Mouse (Mus musculus) CH12.LX (cell line): ENCODE data around the gene Aspdh. TPM values are rescaled to one million over a fixed set of nuclear protein-coding genes. Genes with fewer than 3 reads are reported as not detected.

Experiments
- DNase-seq: peaks from one replicate; pipeline ENCODE4 v3.0.0-alpha.2; 2013; ENCODE audit errors: extremely low read depth
- H3K27ac ChIP-seq: 2 replicates; pipeline ENCODE4 v1.5.1; 2012; ENCODE audit warnings: low read depth, mild to moderate bottlenecking, control low read depth, moderate library complexity; ENCODE audit not compliant: insufficient read depth
- H3K27me3 ChIP-seq: replicated peaks from 2 replicates; pipeline ENCODE3; 2012; ENCODE audit warnings: inconsistent platforms
- H3K36me3 ChIP-seq, 2 experiments: replicated peaks in 1 of 2; 2 replicates each; pipeline versions ENCODE3 to v1.6.1; 2012; ENCODE audit warnings: inconsistent platforms in 1 of 2, low read length in 1 of 2, mild to moderate bottlenecking in 1 of 2, mixed read lengths in 1 of 2, moderate library complexity in 1 of 2; ENCODE audit not compliant: control insufficient read depth in 1 of 2, insufficient read depth in 1 of 2
- H3K4me1 ChIP-seq, 2 experiments: 2 replicates each; pipeline ENCODE4 v1.6.1; 2012; ENCODE audit warnings: inconsistent platforms in 1 of 2, moderate library complexity in 1 of 2; ENCODE audit not compliant: insufficient read depth in 2 of 2, control insufficient read depth in 1 of 2
- H3K4me2 ChIP-seq: 2 replicates; pipeline ENCODE4 v1.6.1; 2012; ENCODE audit warnings: low read depth, mild to moderate bottlenecking, control low read depth; ENCODE audit not compliant: poor library complexity, insufficient read depth, severe bottlenecking
- H3K4me3 ChIP-seq, 3 experiments: fragments of 150-350 bp in 1 of 3; sonication (generic) in 1 of 3; replicated peaks in 1 of 3; 2 replicates each; pipeline versions ENCODE3 to v1.5.1; 2011 to 2012; ENCODE audit warnings: low read depth in 2 of 3, low read length in 2 of 3, mild to moderate bottlenecking in 2 of 3, moderate library complexity in 2 of 3, control low read depth in 1 of 3, improper control_type of control experiment in 1 of 3, inconsistent platforms in 1 of 3, mixed read lengths in 1 of 3; ENCODE audit not compliant: poor library complexity in 1 of 3
- H3K79me2 ChIP-seq: replicated peaks from 2 replicates; pipeline ENCODE4 v1.6.1; 2012; ENCODE audit warnings: mild to moderate bottlenecking, moderate library complexity; ENCODE audit not compliant: control insufficient read depth, poor library complexity, insufficient read depth, severe bottlenecking; ENCODE audit errors: extremely low read depth
- H3K9ac ChIP-seq: 2 replicates; pipeline ENCODE4 v1.6.1; 2012; ENCODE audit warnings: low read depth, mild to moderate bottlenecking, control low read depth, moderate library complexity; ENCODE audit not compliant: insufficient read depth
- H3K9me3 ChIP-seq: replicated peaks from 2 replicates; pipeline ENCODE3; 2012; ENCODE audit warnings: low read length, inconsistent platforms, mixed read lengths
- BHLHE40 ChIP-seq: IDR thresholded peaks from 2 replicates; pipeline ENCODE4 v1.6.1; 2011; ENCODE audit warnings: mild to moderate bottlenecking, low read depth, low read length, improper control_type of control experiment
- CTCF ChIP-seq, 2 experiments: IDR thresholded peaks in 1 of 2; conservative IDR thresholded peaks in 1 of 2; 2 replicates each; pipeline ENCODE4 v1.5.1; 2011 to 2012; ENCODE audit warnings: low read depth in 2 of 2, low read length in 2 of 2, improper control_type of control experiment in 1 of 2, inconsistent platforms in 1 of 2, mild to moderate bottlenecking in 1 of 2, moderate library complexity in 1 of 2
- E2F4 ChIP-seq: IDR thresholded peaks from 2 replicates; pipeline ENCODE4 v1.6.1; 2011; ENCODE audit warnings: low read depth, low read length, improper control_type of control experiment; ENCODE audit not compliant: insufficient replicate concordance
- ELF1 ChIP-seq: IDR thresholded peaks from 2 replicates; pipeline ENCODE4 v1.6.1; 2014; ENCODE audit warnings: low read depth, mild to moderate bottlenecking, inconsistent platforms, low read length, improper control_type of control experiment
- ETS1 ChIP-seq: conservative IDR thresholded peaks from 2 replicates; pipeline ENCODE4 v1.6.1; 2012; ENCODE audit warnings: low read depth, mild to moderate bottlenecking, inconsistent platforms, low read length, improper control_type of control experiment, moderate library complexity
- GABPA ChIP-seq: IDR thresholded peaks from 2 replicates; pipeline ENCODE4 v1.6.1; 2012; ENCODE audit warnings: low read depth, low read length, improper control_type of control experiment, inconsistent platforms; ENCODE audit not compliant: insufficient replicate concordance
- HCFC1 ChIP-seq: IDR thresholded peaks from 2 replicates; pipeline ENCODE4 v1.6.1; 2012; ENCODE audit warnings: low read depth, mild to moderate bottlenecking, inconsistent platforms, low read length, improper control_type of control experiment
- JUND ChIP-seq: conservative IDR thresholded peaks from 2 replicates; pipeline ENCODE4 v1.6.1; 2011; ENCODE audit warnings: low read depth, low read length, improper control_type of control experiment
- KAT2A ChIP-seq: IDR thresholded peaks from 2 replicates; pipeline ENCODE4 v1.6.1; 2012; ENCODE audit warnings: low read length, improper control_type of control experiment, inconsistent platforms; ENCODE audit not compliant: insufficient replicate concordance
- MAZ ChIP-seq: IDR thresholded peaks from 2 replicates; pipeline ENCODE4 v1.6.1; 2012; ENCODE audit warnings: low read depth, mild to moderate bottlenecking, inconsistent platforms, low read length, improper control_type of control experiment, moderate library complexity
- MEF2A ChIP-seq: IDR thresholded peaks from 2 replicates; pipeline ENCODE4 v1.6.1; 2014; ENCODE audit warnings: low read depth, mild to moderate bottlenecking, inconsistent platforms, low read length, improper control_type of control experiment, borderline replicate concordance
- MXI1 ChIP-seq: IDR thresholded peaks from 2 replicates; pipeline ENCODE4 v1.6.1; 2011; ENCODE audit warnings: mild to moderate bottlenecking, low read depth, low read length, improper control_type of control experiment
- POLR2A ChIP-seq: IDR thresholded peaks from 2 replicates; pipeline ENCODE4 v1.6.1; 2011; ENCODE audit warnings: low read depth, mild to moderate bottlenecking, improper control_type of control experiment, low read length
- RAD21 ChIP-seq: IDR thresholded peaks from 2 replicates; pipeline ENCODE4 v1.6.1; 2011; ENCODE audit warnings: low read depth, mild to moderate bottlenecking, low read length, improper control_type of control experiment, moderate library complexity
- SIN3A ChIP-seq: IDR thresholded peaks from 2 replicates; pipeline ENCODE4 v1.6.1; 2012; ENCODE audit warnings: low read length, improper control_type of control experiment, inconsistent platforms
- TCF12 ChIP-seq: IDR thresholded peaks from 2 replicates; pipeline ENCODE4 v1.6.1; 2014; ENCODE audit warnings: low read depth, mild to moderate bottlenecking, inconsistent platforms, low read length, improper control_type of control experiment
- ZC3H11A ChIP-seq: IDR thresholded peaks from 2 replicates; pipeline ENCODE4 v1.6.1; 2012; ENCODE audit warnings: low read depth, mild to moderate bottlenecking, inconsistent platforms, low read length, improper control_type of control experiment
- ZMIZ1 ChIP-seq: IDR thresholded peaks from 2 replicates; pipeline ENCODE4 v1.6.1; 2012; ENCODE audit warnings: low read depth, mild to moderate bottlenecking, inconsistent platforms, low read length, improper control_type of control experiment
- dilution Hi-C: fragments of 300-500 bp; cut with MboI; formaldehyde crosslinking; loops from 2 replicates; pipeline ENCODE4 v1.14.3; 2020; ENCODE audit warnings: low sequenced_read_pairs; ENCODE audit not compliant: extremely low pct_unique_long_range_greater_than_20kb, extremely low pct_ligation_motif_present
- in situ Hi-C: fragments of 300-500 bp; cut with MboI; formaldehyde crosslinking; loops from 3 replicates; pipeline ENCODE4 v1.14.3; 2019; ENCODE audit warnings: low sequenced_read_pairs, low pct_ligation_motif_present, low pct_unique_long_range_greater_than_20kb, mixed read lengths
- polyA plus RNA-seq: library from polyadenylated mRNA; unstranded; fragments of >175 nt; gene quantifications from 2 replicates; pipeline ENCODE4 v1.2.1, GENCODE M21; 2012; ENCODE audit warnings: low read depth; ENCODE audit not compliant: insufficient read length
- total RNA-seq, 2 experiments: library from RNA; depleted of rRNA; stranded (reverse); fragments of 300-350 nt in 1 of 2; fragments of >200 nt in 1 of 2; gene quantifications; 2 replicates each; pipeline ENCODE4 v1.2.3; 2012 to 2014

Aspdh gene
- total and polyA plus RNA-seq, 3 experiments, result not detected

- Histone ChIP-seq H3K79me2 (no peaks in the 10 kb centered on the region), H3K9me3 (no peaks in the 10 kb centered on the region), H3K27me3 (peaks cover 21% of the 10 kb centered on the region), H3K27ac (no peak overlapping the region), H3K36me3 (peaks cover 4 to 27% of the 10 kb centered on the region in 2 experiments), H3K9ac (no peak overlapping the region), H3K4me3 (no peak overlapping the region), H3K4me2 (no peak overlapping the region), H3K4me1 (peaks cover 11 to 36% of the 10 kb centered on the region in 2 experiments)
- TF ChIP-seq MAZ (no peak), CTCF (conservative IDR thresholded peaks at IDR 0.05 in 1 of 2, IDR thresholded peaks at IDR 0.05 in 1 of 2; ENCODE audit: low read depth in 2 of 2, low read length in 2 of 2) (no peak), MEF2A (no peak), ZC3H11A (no peak), ETS1 (no peak), KAT2A (no peak), JUND (no peak), GABPA (no peak), POLR2A (no peak), MXI1 (no peak), ELF1 (no peak)
- in situ Hi-C loops (loop anchor here (5.0 kb wide), 1 partner anchor 68 kb away; no protein-coding TSS in a partner anchor), dilution Hi-C loops (no loop called here)
- no peak for DNase-seq
These were observed 4.8 kb downstream of the Aspdh start for GRCm38 (mm10) chr7:44469677-44470675.

- in situ Hi-C loops (loop anchor here (5.0 kb wide), 1 partner anchor 69 kb away; no protein-coding TSS in a partner anchor), dilution Hi-C loops (no loop called here)
- peaks cover 21% of the 10 kb centered on the region for H3K27me3 ChIP-seq
- H3K79me2 ChIP-seq, result no peaks in the 10 kb centered on the region
- H3K27ac ChIP-seq, result no peak overlapping the region
- H3K9me3 ChIP-seq, result no peaks in the 10 kb centered on the region
- H3K36me3 ChIP-seq, result peaks cover 4 to 27% of the 10 kb centered on the region in 2 experiments
- no peak overlapping the region for H3K9ac ChIP-seq
- peaks cover 11 to 36% of the 10 kb centered on the region in 2 experiments for H3K4me1 ChIP-seq
- H3K4me2 ChIP-seq, result no peak overlapping the region
- DNase-seq, result no peak
- TF ChIP-seq E2F4 (no peak), POLR2A (no peak), HCFC1 (no peak), RAD21 (no peak), BHLHE40 (no peak), TCF12 (no peak), SIN3A (no peak), MEF2A (no peak), ZMIZ1 (no peak)
- no peak overlapping the region for H3K4me3 ChIP-seq
These were observed 5.8 kb downstream of the Aspdh start for GRCm38 (mm10) chr7:44470696-44471612.
